Mouse (Mus musculus) myocyte (in vitro differentiated cells): ENCODE measurements around the gene Rxfp3.

Source experiments
- E2F4 ChIP-seq: IDR thresholded peaks from one replicate; pipeline ENCODE4 v1.6.1; 2011; ENCODE audit warnings: mild to moderate bottlenecking, control low read depth, moderate library complexity; ENCODE audit not compliant: insufficient read depth
- MYOG ChIP-seq, 3 experiments: IDR thresholded peaks; one replicate each; pipeline ENCODE4 v1.6.1; 2011; ENCODE audit warnings: control low read depth in 2 of 3, low read depth in 2 of 3, mild to moderate bottlenecking in 2 of 3; ENCODE audit not compliant: insufficient read length in 2 of 3, control insufficient read depth in 1 of 3, insufficient read depth in 1 of 3
- POLR2A ChIP-seq: IDR thresholded peaks from one replicate; pipeline ENCODE4 v1.6.1; 2011; ENCODE audit warnings: low read depth, mild to moderate bottlenecking, control low read depth, moderate library complexity; ENCODE audit not compliant: insufficient read length
- POLR2AphosphoS2 ChIP-seq: IDR thresholded peaks from one replicate; pipeline ENCODE4 v1.6.1; 2011; ENCODE audit warnings: low read depth, control low read depth; ENCODE audit not compliant: insufficient read length
- TCF12 ChIP-seq: IDR thresholded peaks from one replicate; pipeline ENCODE4 v1.6.1; 2011; ENCODE audit warnings: mild to moderate bottlenecking, control low read depth; ENCODE audit not compliant: poor library complexity, insufficient read depth, severe bottlenecking
- USF1 ChIP-seq: IDR thresholded peaks from one replicate; pipeline ENCODE4 v1.6.1; 2011; ENCODE audit warnings: low read depth, mild to moderate bottlenecking, control low read depth, moderate library complexity

DNA sequence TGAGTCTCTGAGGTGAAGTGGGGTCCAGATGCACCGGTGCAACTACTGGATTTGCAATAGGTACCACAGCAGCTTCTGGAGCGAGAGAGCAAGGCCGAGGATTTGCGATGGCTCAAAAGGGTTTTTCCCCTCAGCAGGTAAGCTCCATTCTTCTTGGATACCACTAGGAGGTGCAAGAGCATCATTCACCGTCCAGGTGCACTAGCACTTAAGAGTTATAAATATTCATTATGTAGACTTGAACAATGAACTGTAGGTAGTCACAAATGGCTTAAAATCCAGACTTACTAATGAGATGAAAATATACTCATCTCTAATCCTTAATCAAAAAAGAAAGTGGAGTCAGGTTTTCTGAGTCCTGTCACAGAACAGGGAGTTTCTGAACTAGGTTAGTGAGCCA lies 29.0 kb downstream of the Rxfp3 start:
- no peak for TF ChIP-seq MYOG (IDR thresholded peaks at IDR 0.05; ENCODE audit: control insufficient read depth in 1 of 3, insufficient read depth in 1 of 3, insufficient read length in 2 of 3, low read depth in 2 of 3)
- TF ChIP-seq POLR2AphosphoS2 = no peak
- TF ChIP-seq POLR2A = no peak
- TF ChIP-seq USF1 = no peak
- no peak for TF ChIP-seq E2F4
- no peak for TF ChIP-seq TCF12
